16 mouse cellular contexts compared by ENCODE assay signal in genomic region chr1:20941322-20941721, GRCm38 (mm10). TPM values are rescaled to one million over a fixed set of nuclear protein-coding genes. Genes with fewer than 3 reads are reported as not detected.
"Had no signal": no experiment of that assay in that cellular context is flagged by ENCODE, and none has a peak within 500 bp of the region (broad histone marks: within the 10 kb centered on the region; RNA-seq: fewer than 3 reads in every experiment).

No protein-coding gene starts in this region.

- DNase-seq: kidney, adult 8-10 months; kidney, postnatal 14 days; kidney, postnatal 4 days; layer of hippocampus, postnatal 36 days; liver; lung, adult 2 months; lung, postnatal 14 days; lung, postnatal 4 days; midbrain, embryonic 14.5 days; thymus, postnatal 36 days had no signal

- H3K36me3 ChIP-seq: liver, embryonic 12.5 days; liver, embryonic 15.5 days had no signal

- H3K4me2 ChIP-seq: limb, embryonic 13.5 days; liver, embryonic 12.5 days; liver, embryonic 15.5 days; midbrain, embryonic 11.5 days had no signal

- H3K4me1 ChIP-seq: liver, embryonic 12.5 days; liver, embryonic 15.5 days had no signal

- ATAC-seq: liver, embryonic 12.5 days had no signal

- H3K27me3 ChIP-seq: limb, embryonic 13.5 days; liver, embryonic 12.5 days; liver, embryonic 15.5 days had no signal

- H3K9me3 ChIP-seq: limb, embryonic 13.5 days; liver, embryonic 12.5 days; liver, embryonic 15.5 days had no signal

- H3K9ac ChIP-seq: limb, embryonic 13.5 days; liver, embryonic 12.5 days; liver, embryonic 15.5 days had no signal

- H3K4me3 ChIP-seq: left cerebral cortex, adult 2 months; limb, embryonic 13.5 days; liver, embryonic 12.5 days; liver, embryonic 15.5 days had no signal

- H3K27ac ChIP-seq: left cerebral cortex, adult 2 months; limb, embryonic 13.5 days; liver, embryonic 12.5 days; liver, embryonic 15.5 days had no signal

RNA-seq across cellular contexts. Expression of gene Efhc1, which starts 10.1 kb away (rescaled TPM):
- total RNA-seq: megakaryocyte-erythroid progenitor cell, adult 5-6 weeks had no signal
